Mouse (Mus musculus) liver, embryonic 14.5 days (tissue): Measurements from ENCODE around the gene Exosc1.
"Not testable (repeated sequence)": the region's sequence is repeated elsewhere in the genome, so short reads cannot be mapped to it uniquely, and the experiment has no call there.

Source experiments
- CTCF ChIP-seq: IDR thresholded peaks from 2 replicates; pipeline ENCODE4 v1.5.1; 2016; ENCODE audit warnings: antibody characterized with exemption, low read depth, control low read depth
- EP300 ChIP-seq: IDR thresholded peaks from 2 replicates; pipeline ENCODE4 v1.6.1; 2016; ENCODE audit warnings: antibody characterized with exemption, low read depth

DNA sequence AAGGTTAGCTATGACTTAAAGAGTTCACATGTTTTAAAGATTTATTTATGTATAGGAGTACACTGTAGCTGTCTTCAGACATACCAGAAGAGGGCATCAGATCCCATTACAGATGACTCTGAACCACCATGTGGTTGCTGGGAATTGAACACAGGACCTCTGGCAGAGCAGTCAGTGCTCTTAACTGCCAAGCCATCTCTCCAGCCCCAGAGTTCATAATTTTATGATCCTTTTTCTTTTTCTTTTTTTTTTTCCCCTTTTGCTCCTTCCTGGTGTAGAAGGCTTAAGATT, 18.7 kb downstream of the Exosc1 start:
- TF ChIP-seq CTCF, EP300: not testable (repeated sequence)
